Mouse (Mus musculus) limb, embryonic 14.5 days (tissue): ENCODE measurements around the gene Hbs1l. TPM values are rescaled to one million over a fixed set of nuclear protein-coding genes. Genes with fewer than 3 reads are reported as not detected.

Experiments used
- ATAC-seq: fragments of 200-750 bp; cut with Nextera tagmentation; 2 replicates; pipeline ENCODE4 v1.8.0; 2017; ENCODE audit warnings: low read depth, moderate number of reproducible peaks, moderate TSS enrichment; ENCODE audit not compliant: low FRiP score
- DNase-seq: peaks from one replicate; pipeline ENCODE4 v3.0.0-alpha.2; 2015; ENCODE audit warnings: low spot score
- H3K27ac ChIP-seq: fragments of 300-500 bp; sonication (generic); replicated peaks from 2 replicates; pipeline ENCODE4 v1.5.1; 2014; ENCODE audit warnings: low read depth, mild to moderate bottlenecking, low read length, moderate library complexity, mixed read lengths
- H3K27me3 ChIP-seq: fragments of 300-500 bp; sonication (generic); 2 replicates; pipeline ENCODE4 v1.6.1; 2014; ENCODE audit warnings: low read length, mixed read lengths; ENCODE audit not compliant: control insufficient read depth, insufficient read depth
- H3K36me3 ChIP-seq: fragments of 300-500 bp; sonication (generic); 2 replicates; pipeline ENCODE4 v1.6.1; 2014; ENCODE audit warnings: mild to moderate bottlenecking, low read length, moderate library complexity, mixed read lengths; ENCODE audit not compliant: control insufficient read depth, insufficient read depth
- H3K4me1 ChIP-seq: fragments of 300-500 bp; sonication (generic); 2 replicates; pipeline ENCODE4 v1.6.1; 2014; ENCODE audit warnings: antibody characterized with exemption, low read length, mixed read lengths; ENCODE audit not compliant: control insufficient read depth, insufficient read depth
- H3K4me2 ChIP-seq: fragments of 300-500 bp; sonication (generic); replicated peaks from 2 replicates; pipeline ENCODE4 v1.6.1; 2014; ENCODE audit warnings: low read depth, mild to moderate bottlenecking, low read length, moderate library complexity; ENCODE audit not compliant: severe bottlenecking
- H3K4me3 ChIP-seq: fragments of 300-500 bp; sonication (generic); replicated peaks from 2 replicates; pipeline ENCODE4 v1.5.1; 2014; ENCODE audit warnings: low read length
- H3K9ac ChIP-seq: fragments of 300-500 bp; sonication (generic); 2 replicates; pipeline ENCODE4 v1.6.1; 2014; ENCODE audit warnings: mild to moderate bottlenecking, low read depth, low read length, moderate library complexity; ENCODE audit not compliant: severe bottlenecking
- H3K9me3 ChIP-seq: fragments of 300-500 bp; sonication (generic); 2 replicates; pipeline ENCODE4 v1.6.1; 2016; ENCODE audit warnings: low read length; ENCODE audit not compliant: control insufficient read depth
- POLR2A ChIP-seq: fragments of 200-500 bp; IDR thresholded peaks from 2 replicates; pipeline ENCODE4 v1.8.0; 2012; ENCODE audit warnings: inconsistent platforms, mild to moderate bottlenecking, moderate library complexity, borderline replicate concordance; ENCODE audit not compliant: insufficient read depth, insufficient read length; ENCODE audit errors: extremely low read depth
- WGBS: fragments of 180-500 bp; shearing (Covaris S2); extraction: QIAGEN DNeasy Blood & Tissue Kit; methylation state at CpG from one replicate; pipeline ENCODE4 v1.1.7; 2014; 5-methylcytosine and 5-hydroxymethylcytosine counted together
- polyA plus RNA-seq, 2 experiments: library from polyadenylated mRNA; depleted of rRNA in 1 of 2; stranded (reverse) in 1 of 2; unstranded in 1 of 2; fragments of >200 nt; fragmentation: Nextera tagmentation in 1 of 2; extraction: Ambion mirVana in 1 of 2; gene quantifications; 2 replicates each; pipeline versions ENCODE4 v1.2.1 to v1.2.3; 2012 to 2014

Gene Hbs1l
- polyA plus RNA-seq (2012; rRNA removed) (44.1 and 46.0 TPM in 2 replicates), polyA plus RNA-seq (2014; fragmentation: Nextera tagmentation; extraction: Ambion mirVana) (85.4 and 99.9 TPM in 2 replicates)

DNA sequence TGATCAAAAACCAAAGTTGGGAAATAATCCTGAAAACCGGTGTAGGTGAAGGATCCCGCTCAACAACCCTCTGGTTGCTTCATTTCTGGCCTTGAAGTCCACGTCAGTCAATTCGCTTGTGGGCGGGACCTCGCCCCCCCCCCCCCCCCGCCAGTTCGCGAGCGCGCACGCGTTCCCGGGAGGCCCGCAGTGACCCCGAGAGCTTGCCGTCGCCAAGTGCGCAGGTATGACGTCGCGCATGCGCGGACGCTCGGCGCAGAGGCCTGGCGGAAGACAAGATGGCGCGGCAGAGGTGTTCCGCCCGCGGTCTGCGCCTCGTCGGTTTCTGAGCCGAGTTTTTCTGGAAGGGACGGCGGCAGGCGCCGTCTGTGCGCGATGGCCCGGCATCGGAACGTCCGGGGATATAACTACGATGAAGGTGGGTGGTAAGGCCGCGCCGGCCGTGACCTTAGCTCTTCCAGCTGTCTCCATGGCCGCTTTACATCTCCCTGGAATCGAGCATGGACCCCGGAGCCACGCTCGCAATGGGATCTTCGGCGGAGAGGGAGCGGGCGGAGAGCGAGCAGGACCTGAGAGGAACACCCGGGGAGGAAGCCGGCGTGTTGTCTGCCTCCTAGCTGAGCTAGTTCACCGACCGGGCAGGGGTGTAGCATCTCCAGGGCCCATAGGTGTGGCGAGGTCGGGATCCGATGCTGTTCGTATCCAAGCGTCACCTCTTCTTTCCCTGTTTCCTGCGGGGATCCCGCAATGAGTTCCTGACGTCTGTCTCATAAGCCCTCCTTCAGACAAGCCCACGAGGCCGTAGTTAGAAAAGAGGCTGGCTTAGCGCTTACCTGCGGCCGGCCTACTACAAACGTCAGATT is at the start of gene Hbs1l:
TSS of gene Hbs1l (plus strand) at position 221 of the 863 bp plus-strand sequence.
- peak within 1 kb of the TSS; percentile 68 for H3K27ac ChIP-seq
- peak within 1 kb of the TSS; percentile 87 for H3K9ac ChIP-seq
- H3K9me3 ChIP-seq = no peaks in the 10 kb centered on the region
- H3K27me3 ChIP-seq = no peaks in the 10 kb centered on the region
- peaks cover 11% of the 10 kb centered on the region for H3K4me1 ChIP-seq
- peak; percentile 98 for ATAC-seq
- peak within 1 kb of the TSS; percentile 67 for H3K4me2 ChIP-seq
- peak; percentile 87 for DNase-seq
- H3K4me3 ChIP-seq = peak within 1 kb of the TSS; percentile 93
- WGBS = 3% methylated on average over 61 of the region's 81 CpGs
- H3K36me3 ChIP-seq = peaks cover 15% of the 10 kb centered on the region
- TF ChIP-seq POLR2A = 0 out of 2 replicates have a peak, but pooled peaks have one; percentile 46

DNA sequence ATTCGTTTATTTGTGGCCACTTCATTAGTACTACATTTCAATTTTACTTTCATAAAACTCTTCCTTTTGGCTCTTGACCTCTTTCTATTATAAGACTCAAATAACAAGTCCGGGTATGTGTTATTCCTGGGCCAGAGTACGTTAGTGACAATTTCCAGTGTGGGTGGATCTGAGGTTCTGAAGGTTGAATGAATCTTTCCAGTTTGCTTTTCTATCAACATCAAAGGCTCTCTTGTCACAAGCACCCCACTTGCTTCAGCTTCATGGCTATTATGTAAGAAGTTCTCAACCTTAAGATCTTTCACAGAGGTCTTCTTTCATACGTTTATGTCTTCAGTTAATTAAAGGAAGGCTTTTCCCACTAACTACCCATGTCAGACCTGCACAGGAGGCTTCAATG is 47.2 kb upstream of the Hbs1l start:
- Histone ChIP-seq H3K36me3 (no peaks in the 10 kb centered on the region), H3K27ac (no peak overlapping the region), H3K9ac (no peak overlapping the region), H3K27me3 (no peaks in the 10 kb centered on the region), H3K4me1 (no peaks in the 10 kb centered on the region), H3K9me3 (no peaks in the 10 kb centered on the region), H3K4me3 (no peak overlapping the region), H3K4me2 (no peak overlapping the region)
- DNase-seq (no peak), ATAC-seq (no peak)
- no peak for TF ChIP-seq POLR2A
- WGBS = 78% methylated on average over 4 of the region's 4 CpGs

DNA sequence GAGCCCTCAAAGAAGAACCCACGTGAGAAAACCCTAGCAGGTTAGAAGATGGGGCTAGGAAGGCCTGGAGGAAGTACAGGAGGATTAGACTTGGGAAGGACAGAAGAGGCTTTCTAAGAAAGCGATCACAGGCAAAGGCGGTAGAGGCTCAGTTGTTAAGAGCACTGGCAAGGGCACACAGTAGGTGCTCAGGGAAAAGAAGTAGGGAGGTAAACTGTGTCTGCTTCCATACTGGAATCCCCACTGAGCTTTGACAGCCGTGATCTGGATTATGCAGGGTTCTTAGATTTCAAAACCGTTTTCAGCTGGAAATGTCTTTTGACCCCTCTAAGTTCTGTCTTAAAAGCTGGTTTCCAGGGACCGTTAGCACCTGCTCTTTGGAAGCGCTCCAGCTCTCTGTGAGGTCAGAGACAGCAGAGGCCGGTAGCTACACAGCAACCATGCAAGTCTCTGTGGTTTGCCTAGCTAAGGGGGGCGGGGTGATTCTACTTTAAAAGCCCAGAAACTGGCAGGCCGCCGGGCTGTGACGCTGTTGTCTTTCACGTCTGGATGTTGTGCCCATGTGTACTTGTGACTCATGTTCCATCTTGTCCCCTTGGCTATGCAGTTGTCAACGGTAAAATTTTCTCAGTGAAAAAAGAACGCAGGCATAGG is 43.8 kb upstream of the Hbs1l start:
- H3K4me2 ChIP-seq = no peak overlapping the region
- no peak for ATAC-seq
- 45% methylated on average over 15 of the region's 15 CpGs for WGBS
- H3K9me3 ChIP-seq = no peaks in the 10 kb centered on the region
- no peaks in the 10 kb centered on the region for H3K27me3 ChIP-seq
- no peak overlapping the region for H3K27ac ChIP-seq
- H3K9ac ChIP-seq = no peak overlapping the region
- H3K4me1 ChIP-seq = no peaks in the 10 kb centered on the region
- no peaks in the 10 kb centered on the region for H3K36me3 ChIP-seq
- peak; percentile 26 for DNase-seq
- TF ChIP-seq POLR2A = no peak
- H3K4me3 ChIP-seq = no peak overlapping the region

DNA sequence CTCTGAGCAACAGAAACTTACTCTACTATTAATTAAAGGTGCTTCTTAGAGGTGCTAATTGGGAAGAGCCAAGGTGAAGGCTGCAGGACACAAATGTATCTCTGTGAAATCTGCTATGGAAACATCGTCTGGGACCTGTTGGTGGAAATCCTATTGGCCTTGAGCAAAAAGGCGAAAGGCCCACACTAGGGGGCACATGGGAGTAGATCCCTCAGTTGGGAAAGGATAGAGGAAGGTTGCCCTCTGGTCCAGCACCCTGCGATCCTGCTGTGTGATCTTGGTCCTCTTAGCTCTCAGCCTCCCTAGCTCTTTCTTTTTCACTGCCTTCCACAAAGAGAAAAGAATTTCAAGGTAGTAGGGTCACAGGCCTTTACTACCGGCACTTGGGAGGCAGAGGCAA is 43.0 kb upstream of the Hbs1l start:
- no peaks in the 10 kb centered on the region for H3K9me3 ChIP-seq
- ATAC-seq = no peak
- H3K27ac ChIP-seq = no peak overlapping the region
- no peak overlapping the region for H3K9ac ChIP-seq
- no peak overlapping the region for H3K4me2 ChIP-seq
- no peak overlapping the region for H3K4me3 ChIP-seq
- DNase-seq = no peak
- no peak for TF ChIP-seq POLR2A
- H3K4me1 ChIP-seq = no peaks in the 10 kb centered on the region
- no peaks in the 10 kb centered on the region for H3K36me3 ChIP-seq
- WGBS = 83% methylated on average over 4 of the region's 4 CpGs
- no peaks in the 10 kb centered on the region for H3K27me3 ChIP-seq

DNA sequence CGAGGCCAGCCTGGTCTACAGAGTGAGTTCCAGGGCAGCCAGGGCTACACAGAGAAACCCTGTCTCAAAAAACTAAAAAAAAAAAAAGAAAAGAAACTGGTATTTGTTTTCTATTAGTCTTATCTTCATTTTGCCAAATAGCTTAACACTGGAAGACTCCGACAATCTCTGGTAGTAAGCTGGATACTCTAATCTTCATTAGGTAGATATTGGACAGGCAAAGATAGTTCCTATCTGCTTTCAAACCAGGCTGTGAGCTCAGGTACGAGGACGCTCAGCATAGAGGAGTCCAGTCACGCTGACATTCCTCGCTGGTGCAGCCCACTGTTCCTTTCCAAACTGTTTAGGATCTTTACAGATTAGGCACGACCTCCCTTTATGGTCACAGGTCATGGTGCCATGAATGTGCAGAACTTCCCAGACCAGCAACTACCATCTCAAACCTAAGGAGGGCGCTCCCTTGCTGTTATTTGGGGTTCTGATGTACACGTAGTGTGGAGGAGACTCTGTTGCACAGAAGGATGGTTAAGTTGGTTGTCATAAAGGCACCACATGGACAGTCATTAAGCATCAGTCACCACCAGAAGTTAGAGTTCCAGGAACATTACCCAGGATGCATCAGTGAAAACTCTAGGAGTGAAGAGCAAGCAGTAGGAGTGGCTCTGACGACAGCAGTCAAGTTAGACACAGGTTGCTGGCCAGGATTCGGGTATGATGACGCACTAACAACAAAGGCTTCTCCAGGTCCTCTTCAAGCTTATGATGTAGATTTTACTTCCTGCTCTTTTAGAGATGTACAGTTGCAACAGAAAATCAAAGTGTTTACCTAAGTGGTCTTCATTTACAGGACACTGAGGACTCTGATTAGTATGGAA is 41.3 kb upstream of the Hbs1l start:
- Histone ChIP-seq H3K4me1 (no peaks in the 10 kb centered on the region), H3K9ac (no peak overlapping the region), H3K36me3 (no peaks in the 10 kb centered on the region), H3K9me3 (no peaks in the 10 kb centered on the region), H3K27me3 (no peaks in the 10 kb centered on the region), H3K4me2 (no peak overlapping the region), H3K27ac (no peak overlapping the region), H3K4me3 (no peak overlapping the region)
- ATAC-seq (no peak), DNase-seq (no peak)
- no peak for TF ChIP-seq POLR2A
- 86% methylated on average over 12 of the region's 12 CpGs for WGBS
